Mouse (Mus musculus) limb, embryonic 14.5 days (tissue): ENCODE measurements at regions not wholly inside any gene's neighbourhood (a gene's known extent, or its start where the extent isn't known, plus 50 kb on each side); places are given as distances from the start of the nearest gene placed in this dataset.
A peak's percentile ranks its signal among the peaks of the same experiment; 100 is the strongest.

Experiments used
- ATAC-seq: fragments of 200-750 bp; cut with Nextera tagmentation; 2 replicates; pipeline ENCODE4 v1.8.0; 2017; ENCODE audit warnings: low read depth, moderate number of reproducible peaks, moderate TSS enrichment; ENCODE audit not compliant: low FRiP score
- DNase-seq: peaks from one replicate; pipeline ENCODE4 v3.0.0-alpha.2; 2015; ENCODE audit warnings: low spot score
- H3K27ac ChIP-seq: fragments of 300-500 bp; sonication (generic); replicated peaks from 2 replicates; pipeline ENCODE4 v1.5.1; 2014; ENCODE audit warnings: low read depth, mild to moderate bottlenecking, low read length, moderate library complexity, mixed read lengths
- H3K27me3 ChIP-seq: fragments of 300-500 bp; sonication (generic); 2 replicates; pipeline ENCODE4 v1.6.1; 2014; ENCODE audit warnings: low read length, mixed read lengths; ENCODE audit not compliant: control insufficient read depth, insufficient read depth
- H3K36me3 ChIP-seq: fragments of 300-500 bp; sonication (generic); 2 replicates; pipeline ENCODE4 v1.6.1; 2014; ENCODE audit warnings: mild to moderate bottlenecking, low read length, moderate library complexity, mixed read lengths; ENCODE audit not compliant: control insufficient read depth, insufficient read depth
- H3K4me1 ChIP-seq: fragments of 300-500 bp; sonication (generic); 2 replicates; pipeline ENCODE4 v1.6.1; 2014; ENCODE audit warnings: antibody characterized with exemption, low read length, mixed read lengths; ENCODE audit not compliant: control insufficient read depth, insufficient read depth
- H3K4me2 ChIP-seq: fragments of 300-500 bp; sonication (generic); replicated peaks from 2 replicates; pipeline ENCODE4 v1.6.1; 2014; ENCODE audit warnings: low read depth, mild to moderate bottlenecking, low read length, moderate library complexity; ENCODE audit not compliant: severe bottlenecking
- H3K4me3 ChIP-seq: fragments of 300-500 bp; sonication (generic); replicated peaks from 2 replicates; pipeline ENCODE4 v1.5.1; 2014; ENCODE audit warnings: low read length
- H3K9ac ChIP-seq: fragments of 300-500 bp; sonication (generic); 2 replicates; pipeline ENCODE4 v1.6.1; 2014; ENCODE audit warnings: mild to moderate bottlenecking, low read depth, low read length, moderate library complexity; ENCODE audit not compliant: severe bottlenecking
- H3K9me3 ChIP-seq: fragments of 300-500 bp; sonication (generic); 2 replicates; pipeline ENCODE4 v1.6.1; 2016; ENCODE audit warnings: low read length; ENCODE audit not compliant: control insufficient read depth
- POLR2A ChIP-seq: fragments of 200-500 bp; IDR thresholded peaks from 2 replicates; pipeline ENCODE4 v1.8.0; 2012; ENCODE audit warnings: inconsistent platforms, mild to moderate bottlenecking, moderate library complexity, borderline replicate concordance; ENCODE audit not compliant: insufficient read depth, insufficient read length; ENCODE audit errors: extremely low read depth
- WGBS: fragments of 180-500 bp; shearing (Covaris S2); extraction: QIAGEN DNeasy Blood & Tissue Kit; methylation state at CpG from one replicate; pipeline ENCODE4 v1.1.7; 2014; 5-methylcytosine and 5-hydroxymethylcytosine counted together

- Histone ChIP-seq H3K4me1 (no peaks in the 10 kb centered on the region), H3K4me2 (no peak overlapping the region), H3K27me3 (no peaks in the 10 kb centered on the region), H3K27ac (no peak overlapping the region), H3K36me3 (no peaks in the 10 kb centered on the region), H3K9ac (no peak overlapping the region), H3K9me3 (no peaks in the 10 kb centered on the region), H3K4me3 (no peak overlapping the region)
- no peak for DNase-seq
- ATAC-seq, result no peak
- WGBS, result 54% methylated on average over 5 of the region's 5 CpGs
- TF ChIP-seq POLR2A, result no peak
Measured at GRCm38 (mm10) chr12:50967168-50967810, 318.4 kb upstream of the Prkd1 start.

DNA sequence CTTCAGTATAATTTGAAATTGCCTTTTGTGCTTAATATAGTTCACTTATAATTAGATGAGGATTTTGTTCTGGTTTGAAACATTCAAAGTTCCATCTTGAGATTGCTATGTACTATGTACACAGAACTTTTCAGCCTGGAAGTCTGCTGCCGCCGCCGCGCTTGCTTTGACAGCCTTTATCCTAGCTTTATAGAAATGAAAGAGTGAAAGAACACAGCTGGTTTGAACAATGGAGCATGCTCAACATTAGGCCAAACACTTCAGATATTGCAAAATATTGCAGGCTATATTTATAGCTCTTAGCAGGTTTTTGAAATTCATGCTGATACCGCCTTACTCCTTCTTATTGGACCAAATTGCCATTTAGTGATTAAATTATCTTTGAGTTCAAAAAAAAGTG is 305.1 kb upstream of the Prkd1 start:
- H3K4me3 ChIP-seq, result no peak overlapping the region
- DNase-seq (no peak), ATAC-seq (no peak)
- no peak overlapping the region for H3K9ac ChIP-seq
- H3K4me2 ChIP-seq, result no peak overlapping the region
- TF ChIP-seq POLR2A, result no peak
- H3K4me1 ChIP-seq, result no peaks in the 10 kb centered on the region
- no peak overlapping the region for H3K27ac ChIP-seq
- H3K36me3 ChIP-seq, result no peaks in the 10 kb centered on the region
- 98% methylated on average over 5 of the region's 5 CpGs for WGBS
- H3K9me3 ChIP-seq, result no peaks in the 10 kb centered on the region
- no peaks in the 10 kb centered on the region for H3K27me3 ChIP-seq

DNA sequence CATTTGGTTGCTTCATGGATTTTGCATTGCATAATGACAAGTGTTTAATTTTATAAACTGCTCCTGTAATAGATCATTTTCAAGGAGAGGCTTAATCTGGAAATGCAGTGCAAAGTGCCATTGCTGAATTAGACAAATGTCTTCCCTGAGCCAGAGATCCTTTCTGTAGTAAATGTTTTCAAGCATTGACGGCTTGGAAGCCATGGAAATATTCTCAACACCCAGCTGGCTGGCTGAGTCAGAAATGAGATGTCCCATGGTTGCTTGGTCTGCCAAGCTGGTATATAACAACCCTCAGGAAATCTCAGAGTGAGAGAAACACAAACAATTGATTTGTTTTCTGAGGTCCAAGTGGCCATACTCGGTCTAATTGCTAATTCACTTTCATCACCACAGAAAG is 298.1 kb upstream of the Prkd1 start:
- Histone ChIP-seq H3K27me3 (peaks cover 6% of the 10 kb centered on the region), H3K9ac (no peak overlapping the region), H3K4me3 (no peak overlapping the region), H3K4me1 (no peaks in the 10 kb centered on the region), H3K36me3 (no peaks in the 10 kb centered on the region), H3K4me2 (no peak overlapping the region), H3K9me3 (no peaks in the 10 kb centered on the region), H3K27ac (no peak overlapping the region)
- 75% methylated on average over 2 of the region's 2 CpGs for WGBS
- DNase-seq, result no peak
- TF ChIP-seq POLR2A, result no peak
- no peak for ATAC-seq

DNA sequence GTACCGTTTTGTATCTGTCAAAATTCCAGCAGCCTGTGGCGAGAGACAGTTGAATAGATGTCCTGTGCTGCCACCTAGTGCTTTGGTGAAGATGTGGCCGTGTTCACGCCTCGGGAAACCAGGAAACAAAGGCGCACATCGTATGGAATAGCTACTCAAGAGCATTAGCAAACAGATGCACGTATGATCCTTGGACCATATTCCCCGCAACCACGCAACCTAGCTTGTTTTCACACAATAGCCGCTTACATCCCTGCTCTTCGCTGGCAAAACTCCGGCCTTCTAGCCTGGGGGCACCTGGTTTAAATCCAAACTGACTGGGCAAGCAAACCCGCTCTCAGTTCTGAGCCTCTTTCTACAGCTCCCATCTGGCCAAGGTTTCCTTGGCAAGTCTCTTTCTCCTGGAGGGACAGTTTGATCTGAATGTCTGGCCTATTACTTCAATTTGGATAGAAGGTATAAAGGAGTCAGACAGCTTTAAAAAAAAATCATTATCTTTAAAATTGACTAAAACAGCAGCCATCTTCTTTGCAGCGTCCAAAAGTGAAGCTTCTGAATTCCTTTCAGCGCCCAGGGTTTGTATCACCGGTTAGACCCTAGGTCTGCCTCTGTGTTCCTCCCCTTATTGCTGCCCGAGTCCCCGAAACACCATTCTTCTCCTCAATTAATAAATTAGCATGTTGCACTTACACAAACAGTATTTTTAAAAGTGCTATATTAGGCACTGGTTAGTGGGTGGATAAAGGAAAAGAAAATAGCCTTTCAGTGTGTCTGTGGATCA is 295.0 kb upstream of the Prkd1 start:
- no peaks in the 10 kb centered on the region for H3K4me1 ChIP-seq
- peak; percentile 65; the same call in 1 of the 2 replicates for ATAC-seq
- H3K9me3 ChIP-seq, result no peaks in the 10 kb centered on the region
- peak overlapping the region; percentile 30 for H3K4me3 ChIP-seq
- H3K9ac ChIP-seq, result peak overlapping the region; percentile 47; the same call in 1 of the 2 replicates
- H3K4me2 ChIP-seq, result peak overlapping the region; percentile 56
- H3K36me3 ChIP-seq, result no peaks in the 10 kb centered on the region
- no peak overlapping the region for H3K27ac ChIP-seq
- TF ChIP-seq POLR2A, result no peak
- 25% methylated on average over 19 of the region's 19 CpGs for WGBS
- DNase-seq, result peak; percentile 71
- peaks cover 6% of the 10 kb centered on the region for H3K27me3 ChIP-seq

DNA sequence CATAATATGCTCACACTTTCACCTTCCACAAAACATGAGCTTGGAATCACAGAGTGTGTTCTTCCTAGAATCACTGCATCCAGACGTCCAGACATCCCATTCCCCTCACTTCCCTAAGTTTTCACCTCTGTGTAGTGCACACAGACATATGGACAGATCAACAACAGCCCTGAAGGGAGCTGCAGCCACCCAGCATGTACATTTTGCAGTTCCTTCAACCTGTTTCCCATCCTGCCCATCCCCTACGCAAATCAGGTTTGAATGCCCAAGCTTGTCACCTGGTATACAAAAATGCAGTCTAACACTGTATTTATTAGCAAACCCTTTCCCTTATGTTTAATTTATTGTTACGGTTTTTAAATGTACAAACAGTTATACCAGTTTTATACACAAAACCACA is 294.4 kb upstream of the Prkd1 start:
- no peak for TF ChIP-seq POLR2A
- no peak for ATAC-seq
- Histone ChIP-seq H3K9ac (no peak overlapping the region), H3K4me1 (no peaks in the 10 kb centered on the region), H3K4me3 (no peak overlapping the region), H3K27me3 (peaks cover 6% of the 10 kb centered on the region), H3K9me3 (no peaks in the 10 kb centered on the region), H3K4me2 (no peak overlapping the region), H3K36me3 (no peaks in the 10 kb centered on the region), H3K27ac (no peak overlapping the region)
- WGBS, result 40% methylated on average over 3 of the region's 3 CpGs
- no peak for DNase-seq
